16 mouse cellular contexts compared by ENCODE assay signal in the genomic region with DNA sequence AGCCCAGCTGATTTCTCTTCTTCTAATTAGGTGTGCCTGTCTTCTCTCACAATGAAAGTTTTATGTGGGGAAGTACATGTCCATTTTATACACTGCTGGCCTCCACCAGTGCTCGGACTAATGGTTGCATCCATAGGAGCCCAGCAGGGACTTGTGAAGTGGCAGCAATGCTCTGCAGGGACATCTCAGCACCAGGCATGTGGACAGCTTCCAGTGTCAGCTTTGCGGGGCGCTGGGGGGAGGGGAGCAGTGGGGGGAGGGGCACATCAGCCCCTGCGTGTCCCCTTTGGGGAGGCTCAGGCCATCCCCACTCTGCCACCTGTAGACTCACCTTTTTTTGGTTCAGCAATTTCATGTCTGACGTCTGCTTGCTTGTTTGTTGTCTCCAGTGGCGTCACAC. TPM values are rescaled to one million over a fixed set of nuclear protein-coding genes. Genes with fewer than 3 reads are reported as not detected.
A peak's percentile ranks its signal among the peaks of the same experiment; 100 is the strongest.
DNase-seq lines count a peak whose midpoint lies in the region; ATAC-seq lines count a peak whose summit lies in the region.
"Had no signal": no experiment of that assay in that cellular context is flagged by ENCODE, and none has a peak within 500 bp of the region (broad histone marks: within the 10 kb centered on the region; RNA-seq: fewer than 3 reads in every experiment).

No protein-coding gene starts in this region.

- no peak overlapping the region for H3K4me2 ChIP-seq in hindbrain, embryonic 14.5 days (replicated peaks)
- H3K4me2 ChIP-seq in hindbrain, embryonic 12.5 days (replicated peaks) = no peak overlapping the region
- peak overlapping the region; percentile 31 for H3K4me2 ChIP-seq in midbrain, embryonic 12.5 days (replicated peaks)
- H3K4me2 ChIP-seq in midbrain, embryonic 11.5 days = no peak overlapping the region
- H3K4me2 ChIP-seq: hindbrain, embryonic 15.5 days; limb, embryonic 15.5 days had no signal

- H3K4me1 ChIP-seq in hindbrain, embryonic 14.5 days (replicated peaks; ENCODE audit: control insufficient read depth, insufficient read depth, low read length) = peaks cover 12% of the 10 kb centered on the region
- H3K4me1 ChIP-seq in hindbrain, embryonic 12.5 days = peaks cover 19% of the 10 kb centered on the region
- peaks cover 12% of the 10 kb centered on the region; the same call in 1 of the 2 replicates for H3K4me1 ChIP-seq in midbrain, embryonic 12.5 days
- peaks cover 5% of the 10 kb centered on the region for H3K4me1 ChIP-seq in midbrain, embryonic 11.5 days (ENCODE audit: control insufficient read depth, insufficient read depth, low read length)
- H3K4me1 ChIP-seq in embryonic facial prominence, embryonic 10.5 days = peaks cover 9% of the 10 kb centered on the region

- H3K36me3 ChIP-seq in hindbrain, embryonic 14.5 days (replicated peaks; ENCODE audit: control insufficient read depth, insufficient read depth) = no peaks in the 10 kb centered on the region
- no peaks in the 10 kb centered on the region for H3K36me3 ChIP-seq in hindbrain, embryonic 12.5 days
- H3K36me3 ChIP-seq in midbrain, embryonic 12.5 days = no peaks in the 10 kb centered on the region
- no peaks in the 10 kb centered on the region for H3K36me3 ChIP-seq in midbrain, embryonic 11.5 days (ENCODE audit: control insufficient read depth, insufficient read depth, low read length)
- no peaks in the 10 kb centered on the region for H3K36me3 ChIP-seq in embryonic facial prominence, embryonic 10.5 days (replicated peaks)
- H3K36me3 ChIP-seq: hindbrain, embryonic 15.5 days; limb, embryonic 15.5 days had no signal

- H3K9me3 ChIP-seq in hindbrain, embryonic 14.5 days (ENCODE audit: control insufficient read depth, low read length) = no peaks in the 10 kb centered on the region
- no peaks in the 10 kb centered on the region for H3K9me3 ChIP-seq in hindbrain, embryonic 12.5 days (replicated peaks)
- no peaks in the 10 kb centered on the region for H3K9me3 ChIP-seq in midbrain, embryonic 12.5 days
- no peaks in the 10 kb centered on the region for H3K9me3 ChIP-seq in midbrain, embryonic 11.5 days (ENCODE audit: control insufficient read depth, low read length)
- H3K9me3 ChIP-seq in embryonic facial prominence, embryonic 10.5 days = no peaks in the 10 kb centered on the region
- H3K9me3 ChIP-seq: hindbrain, embryonic 15.5 days; limb, embryonic 15.5 days had no signal

- peak; percentile 49 for DNase-seq in embryo, embryonic 10 days (ENCODE audit: low spot score)
- DNase-seq in embryo, embryonic 10.5 days (ENCODE audit: low spot score) = no peak
- DNase-seq in hindbrain, embryonic 14.5 days (ENCODE audit: low spot score) = no peak
- DNase-seq in midbrain, embryonic 11.5 days (ENCODE audit: low spot score, missing footprints) = no peak
- peak; percentile 36 for DNase-seq in embryonic facial prominence, embryonic 10.5 days (ENCODE audit: low spot score)
- no peak for DNase-seq in natural killer cell, adult 2 months (ENCODE audit: low spot score in 2 of 2)
- DNase-seq: adrenal gland, postnatal 36 days; cerebellum, adult 8-10 months; gastrocnemius, postnatal 25 days; lung, postnatal 14 days; retina, postnatal 1 day had no signal

- 2% methylated on average over 6 of the region's 6 CpGs for WGBS in hindbrain, embryonic 14.5 days
- 3% methylated on average over 6 of the region's 6 CpGs for WGBS in hindbrain, embryonic 12.5 days
- 2% methylated on average over 6 of the region's 6 CpGs for WGBS in midbrain, embryonic 12.5 days
- WGBS in midbrain, embryonic 11.5 days = 1% methylated on average over 6 of the region's 6 CpGs
- 3% methylated on average over 6 of the region's 6 CpGs for WGBS in embryonic facial prominence, embryonic 10.5 days

- ATAC-seq in hindbrain, embryonic 14.5 days (ENCODE audit: low FRiP score) = no peak
- ATAC-seq in hindbrain, embryonic 12.5 days (ENCODE audit: low FRiP score) = no peak
- no peak for ATAC-seq in midbrain, embryonic 12.5 days (ENCODE audit: low FRiP score, low read depth)
- no peak for ATAC-seq in midbrain, embryonic 11.5 days (ENCODE audit: low FRiP score)
- ATAC-seq: activated CD4-positive, CD25-positive, alpha-beta regulatory T cell, adult 4 months had no signal

- no peak overlapping the region for H3K4me3 ChIP-seq in hindbrain, embryonic 14.5 days (replicated peaks; ENCODE audit: low read length)
- H3K4me3 ChIP-seq in hindbrain, embryonic 12.5 days = no peak overlapping the region
- H3K4me3 ChIP-seq in midbrain, embryonic 12.5 days = no peak overlapping the region
- H3K4me3 ChIP-seq in midbrain, embryonic 11.5 days (ENCODE audit: low read depth, low read length) = no peak overlapping the region
- H3K4me3 ChIP-seq in embryonic facial prominence, embryonic 10.5 days = no peak overlapping the region
- H3K4me3 ChIP-seq: hindbrain, embryonic 15.5 days; limb, embryonic 15.5 days had no signal

- peak overlapping the region; percentile 20 for H3K9ac ChIP-seq in hindbrain, embryonic 14.5 days
- no peak overlapping the region for H3K9ac ChIP-seq in hindbrain, embryonic 12.5 days
- H3K9ac ChIP-seq in midbrain, embryonic 12.5 days (replicated peaks) = peak overlapping the region; percentile 41; the same call in 1 of the 2 replicates
- no peak overlapping the region for H3K9ac ChIP-seq in midbrain, embryonic 11.5 days (ENCODE audit: low read length)
- H3K9ac ChIP-seq: hindbrain, embryonic 15.5 days; limb, embryonic 15.5 days had no signal

- H3K27me3 ChIP-seq in hindbrain, embryonic 14.5 days (ENCODE audit: control insufficient read depth, insufficient read depth, low read length) = peaks cover 52% of the 10 kb centered on the region
- peaks cover 64% of the 10 kb centered on the region for H3K27me3 ChIP-seq in hindbrain, embryonic 12.5 days
- H3K27me3 ChIP-seq in midbrain, embryonic 12.5 days = peaks cover 72% of the 10 kb centered on the region
- H3K27me3 ChIP-seq in midbrain, embryonic 11.5 days (ENCODE audit: control insufficient read depth, insufficient read depth, low read length) = peaks cover 28% of the 10 kb centered on the region
- H3K27me3 ChIP-seq in embryonic facial prominence, embryonic 10.5 days (replicated peaks; ENCODE audit: low read depth, poor library complexity, severe bottlenecking) = peaks cover 76% of the 10 kb centered on the region

- H3K27ac ChIP-seq in hindbrain, embryonic 14.5 days = no peak overlapping the region
- H3K27ac ChIP-seq in hindbrain, embryonic 12.5 days = no peak overlapping the region
- no peak overlapping the region for H3K27ac ChIP-seq in midbrain, embryonic 12.5 days (replicated peaks)
- no peak overlapping the region for H3K27ac ChIP-seq in midbrain, embryonic 11.5 days (ENCODE audit: low read depth, low read length)
- no peak overlapping the region for H3K27ac ChIP-seq in embryonic facial prominence, embryonic 10.5 days (replicated peaks)
- H3K27ac ChIP-seq: hindbrain, embryonic 15.5 days; limb, embryonic 15.5 days had no signal

RNA-seq across cellular contexts. Expression of gene Nefh, which starts 5.5 kb away (rescaled TPM):
- polyA plus RNA-seq in hindbrain, embryonic 14.5 days (2014; fragmentation: Nextera tagmentation; extraction: Ambion mirVana) = 11.8 and 17.9 TPM in 2 replicates
- polyA plus RNA-seq in hindbrain, embryonic 12.5 days (2016; fragmentation: Nextera tagmentation; extraction: Ambion mirVana) = 1.4 and 1.5 TPM in 2 replicates
- 0.77 and 0.93 TPM in 2 replicates for polyA plus RNA-seq in midbrain, embryonic 12.5 days (2016; fragmentation: Nextera tagmentation; extraction: Ambion mirVana)
- 0.77 and 0.79 TPM in 2 replicates for polyA plus RNA-seq in midbrain, embryonic 11.5 days (2014; fragmentation: Nextera tagmentation; extraction: Ambion mirVana)
- polyA plus RNA-seq in embryonic facial prominence, embryonic 10.5 days (2016; fragmentation: Nextera tagmentation; extraction: Ambion mirVana) = 0.14 and 0.25 TPM in 2 replicates

RNA-seq across cellular contexts. Expression of gene Ap1b1, which starts 33.2 kb away (rescaled TPM):
- 91.7 and 99.9 TPM in 2 replicates for polyA plus RNA-seq in hindbrain, embryonic 14.5 days (2014; fragmentation: Nextera tagmentation; extraction: Ambion mirVana)
- 76.4 and 83.3 TPM in 2 replicates for polyA plus RNA-seq in hindbrain, embryonic 12.5 days (2016; fragmentation: Nextera tagmentation; extraction: Ambion mirVana)
- 75.9 and 78.2 TPM in 2 replicates for polyA plus RNA-seq in midbrain, embryonic 12.5 days (2016; fragmentation: Nextera tagmentation; extraction: Ambion mirVana)
- 59.5 and 61.6 TPM in 2 replicates for polyA plus RNA-seq in midbrain, embryonic 11.5 days (2014; fragmentation: Nextera tagmentation; extraction: Ambion mirVana)
- polyA plus RNA-seq in embryonic facial prominence, embryonic 10.5 days (2016; fragmentation: Nextera tagmentation; extraction: Ambion mirVana) = 58.6 and 60.2 TPM in 2 replicates

RNA-seq across cellular contexts. Expression of gene Thoc5, which starts 58.3 kb away (rescaled TPM):
- 53.3 TPM in 2 replicates for polyA plus RNA-seq in hindbrain, embryonic 14.5 days (2014; fragmentation: Nextera tagmentation; extraction: Ambion mirVana)
- 52.6 and 55.6 TPM in 2 replicates for polyA plus RNA-seq in hindbrain, embryonic 12.5 days (2016; fragmentation: Nextera tagmentation; extraction: Ambion mirVana)
- 56.3 and 61.8 TPM in 2 replicates for polyA plus RNA-seq in midbrain, embryonic 12.5 days (2016; fragmentation: Nextera tagmentation; extraction: Ambion mirVana)
- 61.2 and 65.5 TPM in 2 replicates for polyA plus RNA-seq in midbrain, embryonic 11.5 days (2014; fragmentation: Nextera tagmentation; extraction: Ambion mirVana)
- 52.1 and 52.9 TPM in 2 replicates for polyA plus RNA-seq in embryonic facial prominence, embryonic 10.5 days (2016; fragmentation: Nextera tagmentation; extraction: Ambion mirVana)

Comparison
In these comparisons a context has a peak if more than half of its experiments do, and no peak if none do; other contexts are left out.
1. DNase-seq: peak in embryo, embryonic 10 days (single experiment) and embryonic facial prominence, embryonic 10.5 days (single experiment); none in embryo, embryonic 10.5 days (single experiment), hindbrain, embryonic 14.5 days (single experiment), midbrain, embryonic 11.5 days (single experiment) and natural killer cell, adult 2 months (0 of 2).
2. H3K9ac ChIP-seq: peak in hindbrain, embryonic 14.5 days (single experiment) and midbrain, embryonic 12.5 days (single experiment); none in hindbrain, embryonic 12.5 days (single experiment) and midbrain, embryonic 11.5 days (single experiment).